Mouse (Mus musculus) thymus, adult 2 months (tissue): ENCODE data around the gene Rspo1.

Experiments used
- CTCF ChIP-seq: fragments of 200-500 bp; IDR thresholded peaks from 2 replicates; pipeline ENCODE4 v1.5.1; 2012; ENCODE audit warnings: mild to moderate bottlenecking, control low read depth, low read length, moderate library complexity, borderline replicate concordance; ENCODE audit not compliant: control insufficient read depth, poor library complexity, insufficient read depth; ENCODE audit errors: extremely low read depth
- POLR2A ChIP-seq: fragments of 200-500 bp; IDR thresholded peaks from 2 replicates; pipeline ENCODE4 v1.6.1; 2012; ENCODE audit warnings: mild to moderate bottlenecking, low read length, control low read depth, moderate library complexity; ENCODE audit not compliant: control insufficient read depth, poor library complexity, insufficient read depth; ENCODE audit errors: extremely low read depth

- TF ChIP-seq CTCF, result no peak
- TF ChIP-seq POLR2A, result no peak
Measured at GRCm38 (mm10) chr4:125057273-125057672, 71.0 kb downstream of the Rspo1 start.
